Mouse (Mus musculus): ENCODE measurements around the gene Tmod3. TPM values are rescaled to one million over a fixed set of nuclear protein-coding genes. Genes with fewer than 3 reads are reported as not detected.

Tmod3 gene
- polyA plus RNA-seq, 2 experiments, result 9.1 to 23.8 TPM

DNA sequence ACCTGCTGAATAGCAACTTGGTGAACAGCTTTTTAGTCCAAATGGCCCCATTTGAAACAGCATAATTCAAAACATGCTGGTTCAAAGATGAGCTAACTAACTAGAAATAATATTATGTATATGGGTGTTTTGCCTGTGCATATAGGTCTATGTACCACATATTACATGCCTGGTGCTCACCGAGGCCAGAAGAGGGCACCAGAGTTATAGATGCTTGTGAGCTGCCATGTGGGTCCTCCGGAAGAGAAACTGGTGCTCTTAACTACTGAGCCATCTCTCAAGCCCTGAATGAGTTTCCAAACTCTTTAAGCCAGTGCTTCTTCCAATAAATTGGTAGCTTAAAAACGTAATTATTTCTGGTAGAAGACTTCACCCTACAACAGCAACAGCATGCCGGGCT lies 37.7 kb downstream of the Tmod3 start:
- 45% methylated on average over 4 of the region's 4 CpGs for WGBS (ENCODE audit: insufficient replicate concordance)
- DNase-seq (ENCODE audit: low read depth in 3 of 3, low spot score in 3 of 3) (peak; percentile 17 to 41 (median 32)), ATAC-seq (ENCODE audit: insufficient read depth) (no peak; the same call in 1 of the 2 replicates)
- Histone ChIP-seq H3K4me1 (replicated peaks; ENCODE audit: control insufficient read depth in 2 of 2, insufficient read depth in 2 of 2, low read length in 1 of 2) (no peaks in the 10 kb centered on the region), H3K27ac (no peak overlapping the region), H3K4me3 (ENCODE audit: insufficient read depth in 1 of 2, low read depth in 2 of 2, low read length in 2 of 2) (no peak overlapping the region), H3K27me3 (ENCODE audit: control insufficient read depth, insufficient read depth, low read length) (no peaks in the 10 kb centered on the region), H3K4me2 (ENCODE audit: low read depth) (no peak overlapping the region), H3K36me3 (replicated peaks; ENCODE audit: control insufficient read depth, insufficient read depth, low read depth) (no peaks in the 10 kb centered on the region), H3K9ac (replicated peaks) (no peak overlapping the region), H3K9me3 (ENCODE audit: control insufficient read depth, low read length) (no peaks in the 10 kb centered on the region)
- TF ChIP-seq CTCF (IDR thresholded peaks at IDR 0.05; ENCODE audit: low read depth) (peak; percentile 73), EP300 (IDR thresholded peaks at IDR 0.05; ENCODE audit: low read depth) (no peak)

DNA sequence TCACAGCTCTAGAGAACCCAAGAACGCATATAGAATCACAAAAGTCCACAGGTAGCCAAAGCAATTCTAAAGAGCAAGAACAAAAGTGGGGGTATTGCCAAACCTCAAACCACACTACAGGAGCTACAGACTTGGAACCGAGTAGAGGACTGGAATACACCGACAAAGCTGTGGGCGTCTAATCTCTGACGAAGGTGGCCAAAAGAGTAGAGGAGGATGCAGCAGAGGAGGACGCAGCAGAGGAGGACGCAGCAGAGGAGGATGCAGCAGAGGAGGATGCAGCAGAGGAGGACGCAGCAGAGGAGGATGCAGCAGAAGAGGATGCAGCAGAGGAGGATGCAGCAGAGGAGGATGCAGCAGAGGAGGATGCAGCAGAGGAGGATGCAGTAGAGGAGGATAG lies 38.5 kb downstream of the Tmod3 start:
- no peaks in the 10 kb centered on the region for H3K36me3 ChIP-seq (replicated peaks; ENCODE audit: control insufficient read depth, insufficient read depth, low read depth)
- H3K9ac ChIP-seq (replicated peaks), result no peak overlapping the region
- no peak overlapping the region for H3K4me2 ChIP-seq (ENCODE audit: low read depth)
- DNase-seq (ENCODE audit: low read depth in 3 of 3, low spot score in 3 of 3), result no peak
- no peaks in the 10 kb centered on the region for H3K27me3 ChIP-seq (ENCODE audit: control insufficient read depth, insufficient read depth, low read length)
- H3K4me3 ChIP-seq (ENCODE audit: insufficient read depth in 1 of 2, low read depth in 2 of 2, low read length in 2 of 2), result no peak overlapping the region
- no peak for ATAC-seq (ENCODE audit: insufficient read depth)
- TF ChIP-seq EP300 (IDR thresholded peaks at IDR 0.05; ENCODE audit: low read depth) (no peak), CTCF (IDR thresholded peaks at IDR 0.05; ENCODE audit: low read depth) (no peak)
- H3K27ac ChIP-seq, result no peak overlapping the region
- H3K9me3 ChIP-seq (ENCODE audit: control insufficient read depth, low read length), result no peaks in the 10 kb centered on the region
- 79% methylated on average over 8 of the region's 8 CpGs for WGBS (ENCODE audit: insufficient replicate concordance)
- no peaks in the 10 kb centered on the region for H3K4me1 ChIP-seq (replicated peaks; ENCODE audit: control insufficient read depth in 2 of 2, insufficient read depth in 2 of 2, low read length in 1 of 2)

DNA sequence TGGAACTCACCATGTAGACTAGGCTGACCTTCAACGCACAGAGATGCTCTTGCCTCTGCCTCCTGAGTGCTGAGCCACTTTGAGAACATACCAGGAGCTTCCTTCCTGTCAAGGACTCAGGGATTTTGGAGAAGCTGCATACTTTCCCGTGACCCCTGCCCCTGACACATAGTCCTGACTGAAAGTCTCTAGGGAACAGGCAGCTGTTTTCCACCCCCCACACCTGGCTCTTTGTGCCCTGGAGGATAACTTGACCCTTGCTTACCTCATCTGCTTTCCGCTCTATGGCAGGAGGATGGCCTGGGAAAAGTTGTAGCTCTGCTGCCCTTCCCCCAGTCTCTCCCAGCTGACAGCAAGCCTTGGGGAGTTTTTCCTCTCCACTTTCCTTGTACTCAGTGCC lies 41.7 kb downstream of the Tmod3 start:
- no peak overlapping the region for H3K4me2 ChIP-seq (ENCODE audit: low read depth)
- TF ChIP-seq CTCF (IDR thresholded peaks at IDR 0.05; ENCODE audit: low read depth), result no peak
- TF ChIP-seq EP300 (IDR thresholded peaks at IDR 0.05; ENCODE audit: low read depth), result no peak
- no peaks in the 10 kb centered on the region for H3K27me3 ChIP-seq (ENCODE audit: control insufficient read depth, insufficient read depth, low read length)
- no peaks in the 10 kb centered on the region for H3K36me3 ChIP-seq (replicated peaks; ENCODE audit: control insufficient read depth, insufficient read depth, low read depth)
- no peak for DNase-seq (ENCODE audit: low read depth in 3 of 3, low spot score in 3 of 3)
- 66% methylated on average over 3 of the region's 3 CpGs for WGBS (ENCODE audit: insufficient replicate concordance)
- no peaks in the 10 kb centered on the region for H3K4me1 ChIP-seq (replicated peaks; ENCODE audit: control insufficient read depth in 2 of 2, insufficient read depth in 2 of 2, low read length in 1 of 2)
- no peaks in the 10 kb centered on the region for H3K9me3 ChIP-seq (ENCODE audit: control insufficient read depth, low read length)
- no peak overlapping the region for H3K4me3 ChIP-seq (ENCODE audit: insufficient read depth in 1 of 2, low read depth in 2 of 2, low read length in 2 of 2)
- no peak overlapping the region for H3K27ac ChIP-seq
- H3K9ac ChIP-seq (replicated peaks), result no peak overlapping the region
- ATAC-seq (ENCODE audit: insufficient read depth), result no peak

DNA sequence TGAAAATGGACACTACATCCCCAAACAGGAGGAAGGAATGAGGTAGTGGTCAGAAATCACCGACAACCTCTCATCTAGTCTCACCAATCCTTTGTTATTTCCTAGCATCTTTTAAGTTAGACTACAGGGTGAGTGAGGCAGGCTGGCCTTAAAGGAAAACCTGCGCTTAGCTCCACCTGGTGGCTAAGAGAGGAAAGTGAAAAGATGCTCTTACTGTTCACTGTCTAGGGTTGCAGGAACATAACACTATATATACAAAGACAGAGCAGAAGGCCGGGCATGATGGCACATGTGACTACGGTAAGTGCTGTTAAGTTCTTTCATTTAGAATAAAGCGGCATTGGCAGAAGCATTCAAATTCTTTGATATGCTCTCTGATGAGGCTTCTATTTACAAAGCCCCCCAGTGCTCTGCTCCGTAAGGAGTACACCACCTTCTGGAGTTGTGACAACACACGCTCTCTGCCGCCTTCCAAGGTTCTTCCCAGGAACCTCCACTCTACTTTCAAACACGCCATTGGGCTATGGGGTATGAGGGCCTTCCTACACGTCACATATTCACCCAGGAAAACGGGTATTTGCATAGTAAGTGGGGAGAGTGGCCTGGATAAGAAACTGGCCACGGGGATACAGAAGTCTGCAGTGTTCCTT lies 43.9 kb downstream of the Tmod3 start:
- 0 out of 2 replicates have a peak, but pooled peaks have one; percentile 45 for ATAC-seq (ENCODE audit: insufficient read depth)
- Histone ChIP-seq H3K4me2 (ENCODE audit: low read depth) (no peak overlapping the region), H3K9me3 (ENCODE audit: control insufficient read depth, low read length) (no peaks in the 10 kb centered on the region), H3K9ac (replicated peaks) (no peak overlapping the region), H3K27me3 (ENCODE audit: control insufficient read depth, insufficient read depth, low read length) (no peaks in the 10 kb centered on the region), H3K27ac (no peak overlapping the region), H3K36me3 (replicated peaks; ENCODE audit: control insufficient read depth, insufficient read depth, low read depth) (no peaks in the 10 kb centered on the region; the same call in 1 of the 2 replicates), H3K4me3 (ENCODE audit: insufficient read depth in 1 of 2, low read depth in 2 of 2, low read length in 2 of 2) (no peak overlapping the region), H3K4me1 (replicated peaks; ENCODE audit: control insufficient read depth in 2 of 2, insufficient read depth in 2 of 2, low read length in 1 of 2) (no peaks in the 10 kb centered on the region)
- no peak for TF ChIP-seq EP300 (IDR thresholded peaks at IDR 0.05; ENCODE audit: low read depth)
- TF ChIP-seq CTCF (IDR thresholded peaks at IDR 0.05; ENCODE audit: low read depth), result peak; percentile 76
- 61% methylated on average over 12 of the region's 12 CpGs for WGBS (ENCODE audit: insufficient replicate concordance)
- DNase-seq (ENCODE audit: low read depth in 3 of 3, low spot score in 3 of 3), result peak; percentile 7 to 20 (median 13)

DNA sequence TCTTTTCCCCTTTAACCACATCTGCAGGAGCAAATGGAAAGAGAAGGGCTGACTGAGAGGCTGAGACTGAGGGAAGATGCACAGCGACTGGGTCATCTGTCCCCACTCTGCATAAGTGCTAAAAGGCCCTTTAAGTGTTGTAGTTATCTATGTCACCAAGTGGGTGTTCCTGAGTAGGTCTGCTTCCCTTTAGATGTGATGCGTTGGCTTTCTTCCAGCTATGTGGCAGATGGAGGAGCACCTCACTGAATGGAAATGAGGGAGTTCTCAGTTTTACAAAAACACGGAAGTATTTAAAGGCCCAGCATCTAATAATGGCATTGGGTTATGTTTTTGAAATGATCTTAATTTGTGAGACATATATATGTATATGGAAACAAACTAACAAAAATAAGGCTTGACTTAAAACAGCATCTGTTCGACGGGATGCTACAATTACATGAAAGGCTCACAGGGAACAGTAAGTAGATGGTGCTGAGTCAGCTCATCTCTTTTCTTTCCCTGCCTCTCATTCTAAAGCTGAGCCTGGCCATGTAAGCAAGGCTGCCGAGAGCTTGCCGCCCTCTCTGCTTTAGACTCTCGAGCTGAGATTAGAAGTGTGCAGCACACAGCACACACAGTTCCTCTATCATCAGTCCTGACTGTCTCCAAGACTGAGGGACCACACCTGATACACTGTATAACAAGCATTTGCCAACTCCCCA lies 48.1 kb downstream of the Tmod3 start:
- no peak overlapping the region for H3K9ac ChIP-seq (replicated peaks)
- TF ChIP-seq CTCF (IDR thresholded peaks at IDR 0.05; ENCODE audit: low read depth) (no peak), EP300 (IDR thresholded peaks at IDR 0.05; ENCODE audit: low read depth) (no peak)
- 80% methylated on average over 8 of the region's 8 CpGs for WGBS (ENCODE audit: insufficient replicate concordance)
- ATAC-seq (ENCODE audit: insufficient read depth) (no peak), DNase-seq (ENCODE audit: low read depth in 3 of 3, low spot score in 3 of 3) (no peak)
- no peak overlapping the region for H3K4me2 ChIP-seq (ENCODE audit: low read depth)
- no peak overlapping the region for H3K27ac ChIP-seq
- H3K4me3 ChIP-seq (ENCODE audit: insufficient read depth in 1 of 2, low read depth in 2 of 2, low read length in 2 of 2), result no peak overlapping the region
- no peaks in the 10 kb centered on the region; the same call in none of the 2 replicates for H3K36me3 ChIP-seq (replicated peaks; ENCODE audit: control insufficient read depth, insufficient read depth, low read depth)
- H3K9me3 ChIP-seq (ENCODE audit: control insufficient read depth, low read length), result no peaks in the 10 kb centered on the region
- no peaks in the 10 kb centered on the region for H3K4me1 ChIP-seq (replicated peaks; ENCODE audit: control insufficient read depth in 2 of 2, insufficient read depth in 2 of 2, low read length in 1 of 2)
- no peaks in the 10 kb centered on the region for H3K27me3 ChIP-seq (ENCODE audit: control insufficient read depth, insufficient read depth, low read length)

Data from liver, embryonic 14.5 days (tissue).